ENCODE assay signal across 13 mouse cellular contexts in genomic region chr9:14357033-14357432, GRCm38 (mm10). TPM values are rescaled to one million over a fixed set of nuclear protein-coding genes. Genes with fewer than 3 reads are reported as not detected.
A peak's percentile ranks its signal among the peaks of the same experiment; 100 is the strongest.
DNase-seq lines count a peak whose midpoint lies in the region; ATAC-seq and TF ChIP-seq lines count a peak whose summit lies in the region.
"Had no signal": no experiment of that assay in that cellular context is flagged by ENCODE, and none has a peak within 500 bp of the region (broad histone marks: within the 10 kb centered on the region; RNA-seq: fewer than 3 reads in every experiment).

No protein-coding gene starts in this region.

- no peak overlapping the region for H3K9ac ChIP-seq in heart, postnatal 0 days (replicated peaks; ENCODE audit: low read depth, low read length)
- no peak overlapping the region for H3K9ac ChIP-seq in limb, embryonic 11.5 days (ENCODE audit: low read length)
- no peak overlapping the region for H3K9ac ChIP-seq in CH12.LX (ENCODE audit: insufficient read depth, low read depth)
- H3K9ac ChIP-seq: heart, embryonic 13.5 days; liver, embryonic 15.5 days; midbrain, embryonic 12.5 days had no signal

- H3K4me2 ChIP-seq in heart, postnatal 0 days (ENCODE audit: low read depth, low read length): no peak overlapping the region
- H3K4me2 ChIP-seq in limb, embryonic 11.5 days (ENCODE audit: low read depth, severe bottlenecking): no peak overlapping the region
- H3K4me2 ChIP-seq in CH12.LX (ENCODE audit: insufficient read depth, low read depth, poor library complexity, severe bottlenecking): no peak overlapping the region
- H3K4me2 ChIP-seq: heart, embryonic 13.5 days; liver, embryonic 15.5 days; midbrain, embryonic 12.5 days had no signal

- TF ChIP-seq CTCF in heart, postnatal 0 days (IDR thresholded peaks at IDR 0.05; ENCODE audit: low read depth): peak; percentile 36
- TF ChIP-seq CTCF in CH12.LX (conservative IDR thresholded peaks at IDR 0.05 in 1 of 2, IDR thresholded peaks at IDR 0.05 in 1 of 2; ENCODE audit: low read depth in 2 of 2, low read length in 2 of 2): peak in 1 of 2 experiments; percentile 51; a peak in 3 of 4 replicates

- H3K79me2 ChIP-seq in CH12.LX (replicated peaks; ENCODE audit: control insufficient read depth, extremely low read depth, insufficient read depth, poor library complexity, severe bottlenecking): no peaks in the 10 kb centered on the region

- H3K4me3 ChIP-seq in heart, postnatal 0 days (ENCODE audit: low read depth, low read length): no peak overlapping the region
- H3K4me3 ChIP-seq in heart, embryonic 10.5 days: no peak overlapping the region
- no peak overlapping the region for H3K4me3 ChIP-seq in limb, embryonic 11.5 days (ENCODE audit: low read depth, low read length)
- no peak overlapping the region for H3K4me3 ChIP-seq in limb, embryonic 10.5 days
- no peak overlapping the region for H3K4me3 ChIP-seq in CH12.LX (replicated peaks in 1 of 3; ENCODE audit: low read depth in 2 of 3, low read length in 2 of 3, poor library complexity in 1 of 3)
- H3K4me3 ChIP-seq: heart, embryonic 13.5 days; liver, embryonic 15.5 days; midbrain, embryonic 12.5 days had no signal

- no peaks in the 10 kb centered on the region for H3K36me3 ChIP-seq in heart, postnatal 0 days (replicated peaks; ENCODE audit: control insufficient read depth, insufficient read depth, low read length)
- H3K36me3 ChIP-seq in heart, embryonic 10.5 days: 0 out of 2 replicates have a peak, but pooled peaks cover 6% of the 10 kb centered on the region
- no peaks in the 10 kb centered on the region for H3K36me3 ChIP-seq in limb, embryonic 11.5 days (ENCODE audit: control insufficient read depth, insufficient read depth, low read length)
- H3K36me3 ChIP-seq in limb, embryonic 10.5 days: no peaks in the 10 kb centered on the region
- peaks cover 0 to 6% of the 10 kb centered on the region in 2 experiments for H3K36me3 ChIP-seq in CH12.LX (replicated peaks in 1 of 2; ENCODE audit: control insufficient read depth in 1 of 2, insufficient read depth in 1 of 2, low read length in 1 of 2)
- H3K36me3 ChIP-seq: midbrain, embryonic 12.5 days had no signal

- no peak for TF ChIP-seq EP300 in heart, postnatal 0 days (IDR thresholded peaks at IDR 0.05; ENCODE audit: low read depth)
- TF ChIP-seq EP300 in CH12.LX (IDR thresholded peaks at IDR 0.05; ENCODE audit: low read length): no peak

- TF ChIP-seq POLR2A in CH12.LX (IDR thresholded peaks at IDR 0.05; ENCODE audit: low read depth, low read length): no peak

- in situ Hi-C loops in CH12.LX (cut with MboI; ENCODE audit: low pct_ligation_motif_present, low pct_unique_long_range_greater_than_20kb, low sequenced_read_pairs): no loop called here

- no peaks in the 10 kb centered on the region for H3K27me3 ChIP-seq in heart, postnatal 0 days (ENCODE audit: control insufficient read depth, insufficient read depth, low read length)
- no peaks in the 10 kb centered on the region for H3K27me3 ChIP-seq in heart, embryonic 10.5 days (ENCODE audit: insufficient read depth, poor library complexity, severe bottlenecking)
- H3K27me3 ChIP-seq in limb, embryonic 11.5 days (ENCODE audit: control insufficient read depth, insufficient read depth, low read length): no peaks in the 10 kb centered on the region
- no peaks in the 10 kb centered on the region for H3K27me3 ChIP-seq in limb, embryonic 10.5 days (ENCODE audit: low read depth, poor library complexity, severe bottlenecking)
- no peaks in the 10 kb centered on the region for H3K27me3 ChIP-seq in CH12.LX (replicated peaks)
- H3K27me3 ChIP-seq: heart, embryonic 13.5 days; liver, embryonic 15.5 days; midbrain, embryonic 12.5 days had no signal

- dilution Hi-C loops in CH12.LX (cut with MboI; ENCODE audit: extremely low pct_ligation_motif_present, extremely low pct_unique_long_range_greater_than_20kb, low sequenced_read_pairs): no loop called here

- H3K9me3 ChIP-seq in heart, postnatal 0 days (replicated peaks; ENCODE audit: control insufficient read depth, low read length): no peaks in the 10 kb centered on the region
- H3K9me3 ChIP-seq in heart, embryonic 10.5 days: no peaks in the 10 kb centered on the region
- H3K9me3 ChIP-seq in limb, embryonic 11.5 days (ENCODE audit: control insufficient read depth, low read length): no peaks in the 10 kb centered on the region
- no peaks in the 10 kb centered on the region for H3K9me3 ChIP-seq in limb, embryonic 10.5 days (replicated peaks)
- H3K9me3 ChIP-seq in CH12.LX (replicated peaks; ENCODE audit: low read length): no peaks in the 10 kb centered on the region
- H3K9me3 ChIP-seq: heart, embryonic 13.5 days; liver, embryonic 15.5 days; midbrain, embryonic 12.5 days had no signal

- WGBS in heart, postnatal 0 days: 89% methylated on average over 4 of the region's 4 CpGs
- 85% methylated on average over 4 of the region's 4 CpGs for WGBS in heart, embryonic 10.5 days
- WGBS in limb, embryonic 11.5 days: 75% methylated on average over 4 of the region's 4 CpGs
- WGBS in limb, embryonic 10.5 days: 78% methylated on average over 4 of the region's 4 CpGs

- no peak overlapping the region for H3K27ac ChIP-seq in heart, postnatal 0 days (ENCODE audit: low read depth)
- no peak overlapping the region for H3K27ac ChIP-seq in heart, embryonic 10.5 days
- H3K27ac ChIP-seq in limb, embryonic 11.5 days (replicated peaks; ENCODE audit: low read depth, low read length): no peak overlapping the region
- H3K27ac ChIP-seq in limb, embryonic 10.5 days: no peak overlapping the region
- no peak overlapping the region for H3K27ac ChIP-seq in CH12.LX (ENCODE audit: insufficient read depth, low read depth)
- H3K27ac ChIP-seq: heart, embryonic 13.5 days; liver, embryonic 15.5 days; midbrain, embryonic 12.5 days had no signal

- no peak for ATAC-seq in heart, postnatal 0 days (ENCODE audit: insufficient read depth, low read depth)
- ATAC-seq in limb, embryonic 11.5 days (ENCODE audit: insufficient number of reproducible peaks, low FRiP score, low TSS enrichment, low read depth): no peak
- 0 out of 2 replicates have a peak, but pooled peaks have one; percentile 45 for ATAC-seq in common myeloid progenitor, adult 5-6 weeks (replicated peaks; ENCODE audit: low read depth, poor library complexity, severe bottlenecking)
- ATAC-seq in CD4-positive, CD25-positive, alpha-beta regulatory T cell, adult 4 months: no peak
- ATAC-seq: inflammation-experienced regulatory T-cells, adult 6 months had no signal

- no peak for DNase-seq in heart, postnatal 0 days (ENCODE audit: low spot score)
- DNase-seq in heart, embryonic 10.5 days (ENCODE audit: low spot score): no peak
- peak; percentile 29 for DNase-seq in limb, embryonic 11.5 days (ENCODE audit: low spot score)
- DNase-seq in limb, embryonic 10.5 days (ENCODE audit: low spot score): no peak
- no peak for DNase-seq in CH12.LX (ENCODE audit: extremely low read depth)
- no peak for DNase-seq in urinary bladder, postnatal 4 days (ENCODE audit: low spot score in 2 of 2)
- DNase-seq: thymus, adult 2 months had no signal

- TF ChIP-seq RAD21 in CH12.LX (IDR thresholded peaks at IDR 0.05; ENCODE audit: low read depth, low read length): peak; percentile 15

- no peaks in the 10 kb centered on the region for H3K4me1 ChIP-seq in heart, postnatal 0 days (ENCODE audit: control insufficient read depth, insufficient read depth)
- no peaks in the 10 kb centered on the region for H3K4me1 ChIP-seq in heart, embryonic 10.5 days
- H3K4me1 ChIP-seq in limb, embryonic 11.5 days (ENCODE audit: control insufficient read depth, insufficient read depth, low read length): no peaks in the 10 kb centered on the region
- H3K4me1 ChIP-seq in limb, embryonic 10.5 days: no peaks in the 10 kb centered on the region
- H3K4me1 ChIP-seq in CH12.LX (ENCODE audit: control insufficient read depth in 1 of 2, insufficient read depth in 2 of 2): peaks cover 0 to 4% of the 10 kb centered on the region in 2 experiments; a peak in 1 of 4 replicates
- H3K4me1 ChIP-seq: heart, embryonic 13.5 days had no signal

TF ChIP-seq in CH12.LX, 34 proteins besides CTCF, POLR2A, EP300 and RAD21:
- peak; percentile 46 for TF ChIP-seq SMC3 (IDR thresholded peaks at IDR 0.05; ENCODE audit: low read depth, low read length)
- no peak for TF ChIP-seq ZMIZ1 (IDR thresholded peaks at IDR 0.05; ENCODE audit: low read depth, low read length)
TF ChIP-seq in CH12.LX: peak in this region for 1.

RNA-seq across cellular contexts. Expression of gene Endod1, which starts 24.3 kb away (rescaled TPM):
- total RNA-seq in heart, postnatal 0 days (2014; rRNA removed; ENCODE audit: low replicate concordance): 13.5 and 33.6 TPM in 2 replicates
- 5.6 TPM in 2 replicates for polyA plus RNA-seq in heart, postnatal 0 days (2015; fragmentation: Nextera tagmentation; extraction: Ambion mirVana)
- 11.4 TPM in 2 replicates for polyA plus RNA-seq in heart, embryonic 10.5 days (2016; fragmentation: Nextera tagmentation; extraction: Ambion mirVana)
- polyA plus RNA-seq in limb, embryonic 11.5 days (2014; fragmentation: Nextera tagmentation; extraction: Ambion mirVana): 6.1 and 6.3 TPM in 2 replicates
- polyA plus RNA-seq in limb, embryonic 10.5 days (2016; fragmentation: Nextera tagmentation; extraction: Ambion mirVana): 4.0 and 4.8 TPM in 2 replicates
- 1.6 and 1.7 TPM in 2 replicates for total RNA-seq in CH12.LX (2012; rRNA removed)
- 3.0 TPM in 2 replicates for total RNA-seq in CH12.LX (2014; rRNA removed)
- polyA plus RNA-seq in CH12.LX (2012; ENCODE audit: insufficient read length, low read depth): 4.1 and 4.6 TPM in 2 replicates
- total RNA-seq in common myeloid progenitor, adult 5-6 weeks (2017): 28.2 and 28.8 TPM in 2 replicates
- 10 to 100 TPM; 23.0 to 31.9 TPM for polyA plus RNA-seq in CD4-positive, CD25-positive, alpha-beta regulatory T cell, adult 4 months (2017; shearing (Covaris generic))
